Mouse (Mus musculus) lung, postnatal 0 days (tissue): ENCODE results near the gene Snx9. TPM values are rescaled to one million over a fixed set of nuclear protein-coding genes. Genes with fewer than 3 reads are reported as not detected.
A peak's percentile ranks its signal among the peaks of the same experiment; 100 is the strongest.

ENCODE experiments used
- ATAC-seq: fragments of 200-750 bp; cut with Nextera tagmentation; 2 replicates; pipeline ENCODE4 v1.8.0; 2017; ENCODE audit warnings: moderate library complexity
- DNase-seq: peaks from one replicate; pipeline ENCODE4 v3.0.0-alpha.2; 2016; ENCODE audit warnings: low spot score
- H3K27ac ChIP-seq: fragments of 300-500 bp; sonication (generic); 2 replicates; pipeline ENCODE4 v1.5.1; 2014; ENCODE audit warnings: antibody characterized with exemption, mild to moderate bottlenecking, low read length, mixed read lengths
- H3K27me3 ChIP-seq: fragments of 300-500 bp; sonication (generic); replicated peaks from 2 replicates; pipeline ENCODE4 v1.6.1; 2014; ENCODE audit warnings: low read length, mixed read lengths; ENCODE audit not compliant: insufficient read depth
- H3K36me3 ChIP-seq: fragments of 300-500 bp; sonication (generic); 2 replicates; pipeline ENCODE4 v1.6.1; 2014; ENCODE audit warnings: low read length, mixed read lengths; ENCODE audit not compliant: insufficient read depth
- H3K4me1 ChIP-seq: fragments of 300-500 bp; sonication (generic); 2 replicates; pipeline ENCODE4 v1.6.1; 2014; ENCODE audit warnings: antibody characterized with exemption, low read depth, low read length, mixed read lengths; ENCODE audit not compliant: insufficient read depth
- H3K4me2 ChIP-seq: fragments of 300-500 bp; sonication (generic); replicated peaks from 2 replicates; pipeline ENCODE4 v1.6.1; 2014; ENCODE audit warnings: low read depth, mild to moderate bottlenecking, low read length, moderate library complexity, mixed read lengths
- H3K4me3 ChIP-seq: fragments of 300-500 bp; sonication (generic); 2 replicates; pipeline ENCODE4 v1.5.1; 2014; ENCODE audit warnings: low read depth, low read length
- H3K9ac ChIP-seq: fragments of 300-500 bp; sonication (generic); replicated peaks from 2 replicates; pipeline ENCODE4 v1.6.1; 2014; ENCODE audit warnings: low read depth, mild to moderate bottlenecking
- H3K9me3 ChIP-seq: fragments of 300-500 bp; sonication (generic); 2 replicates; pipeline ENCODE4 v1.6.1; 2016; ENCODE audit warnings: low read length, mixed read lengths
- CTCF ChIP-seq: IDR thresholded peaks from 2 replicates; pipeline ENCODE4 v1.5.1; 2016; ENCODE audit warnings: antibody characterized with exemption, mild to moderate bottlenecking
- EP300 ChIP-seq: IDR thresholded peaks from 2 replicates; pipeline ENCODE4 v1.6.1; 2016; ENCODE audit warnings: antibody characterized with exemption, mild to moderate bottlenecking, control low read depth
- WGBS: fragments of 180-500 bp; shearing (Covaris S2); extraction: QIAGEN DNeasy Blood & Tissue Kit; methylation state at CpG from one replicate; pipeline ENCODE4 v1.1.7; 2014; 5-methylcytosine and 5-hydroxymethylcytosine counted together
- polyA plus RNA-seq: library from polyadenylated mRNA; unstranded; fragments of >200 nt; fragmentation: Nextera tagmentation; extraction: Ambion mirVana; gene quantifications from 2 replicates; pipeline ENCODE4 v1.2.1, GENCODE M21; 2015

Snx9 gene
- polyA plus RNA-seq, 1 experiment from 2014 or later: 26.3 TPM

DNA sequence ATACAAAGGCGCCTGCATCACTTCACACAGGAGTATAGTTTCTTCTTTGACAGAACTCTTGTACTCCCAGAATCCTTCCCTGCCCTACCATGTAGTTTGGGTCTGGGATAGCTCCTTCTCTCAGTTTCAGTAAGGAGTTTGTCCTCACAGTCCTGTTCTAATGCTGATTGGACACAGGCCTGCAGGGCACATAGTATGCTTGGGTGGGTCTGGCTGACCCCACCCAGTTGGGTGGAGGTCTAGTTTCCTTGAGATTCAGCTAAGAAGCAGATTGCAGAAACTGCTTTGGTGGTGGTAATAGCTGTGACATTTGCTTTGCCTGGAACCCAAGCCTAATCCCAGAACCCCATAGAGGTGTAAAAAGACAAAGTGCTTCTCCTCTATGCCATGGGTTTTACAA is 33.4 kb downstream of the Snx9 start:
- Histone ChIP-seq H3K9ac (no peak overlapping the region), H3K4me2 (no peak overlapping the region), H3K4me1 (0 out of 2 replicates have a peak, but pooled peaks cover 4% of the 10 kb centered on the region), H3K4me3 (no peak overlapping the region), H3K36me3 (no peaks in the 10 kb centered on the region), H3K27me3 (no peaks in the 10 kb centered on the region), H3K9me3 (no peaks in the 10 kb centered on the region), H3K27ac (no peak overlapping the region)
- TF ChIP-seq EP300 (no peak), CTCF (no peak)
- 90% methylated on average over 1 of the region's 1 CpGs for WGBS
- no peak for ATAC-seq
- DNase-seq: no peak

DNA sequence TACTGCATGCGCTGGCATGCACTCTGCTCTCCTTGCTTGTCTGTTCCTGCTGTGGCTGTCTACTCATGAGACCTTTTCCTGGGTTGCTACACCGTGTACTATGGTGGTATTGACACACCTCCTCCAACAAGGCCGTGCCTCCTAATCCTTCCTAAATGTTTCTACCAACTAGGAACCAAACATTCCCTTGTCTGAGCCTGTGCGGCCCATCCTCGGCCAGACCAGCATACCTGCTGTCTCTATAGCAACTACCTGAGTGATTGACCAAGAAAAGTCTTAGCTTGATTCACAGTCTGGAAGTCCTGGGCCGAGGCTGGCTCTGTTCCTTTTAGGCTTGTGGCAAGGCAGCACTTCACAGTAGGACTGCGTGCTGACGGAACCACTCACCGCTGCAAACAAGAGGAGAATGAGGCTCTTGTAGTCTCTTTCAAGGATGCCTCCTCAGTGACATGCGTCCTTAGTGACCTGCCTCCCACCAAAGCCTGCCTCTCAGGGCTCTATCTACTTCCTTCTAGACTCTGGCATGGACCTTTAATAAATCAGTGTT is 36.6 kb downstream of the Snx9 start:
- Histone ChIP-seq H3K4me2 (no peak overlapping the region), H3K27me3 (no peaks in the 10 kb centered on the region), H3K4me1 (0 out of 2 replicates have a peak, but pooled peaks cover 4% of the 10 kb centered on the region), H3K27ac (no peak overlapping the region), H3K9me3 (no peaks in the 10 kb centered on the region), H3K4me3 (no peak overlapping the region), H3K9ac (no peak overlapping the region), H3K36me3 (no peaks in the 10 kb centered on the region)
- WGBS: 56% methylated on average over 10 of the region's 10 CpGs
- ATAC-seq: peak; percentile 67
- no peak for DNase-seq
- TF ChIP-seq EP300 (no peak), CTCF (no peak)

DNA sequence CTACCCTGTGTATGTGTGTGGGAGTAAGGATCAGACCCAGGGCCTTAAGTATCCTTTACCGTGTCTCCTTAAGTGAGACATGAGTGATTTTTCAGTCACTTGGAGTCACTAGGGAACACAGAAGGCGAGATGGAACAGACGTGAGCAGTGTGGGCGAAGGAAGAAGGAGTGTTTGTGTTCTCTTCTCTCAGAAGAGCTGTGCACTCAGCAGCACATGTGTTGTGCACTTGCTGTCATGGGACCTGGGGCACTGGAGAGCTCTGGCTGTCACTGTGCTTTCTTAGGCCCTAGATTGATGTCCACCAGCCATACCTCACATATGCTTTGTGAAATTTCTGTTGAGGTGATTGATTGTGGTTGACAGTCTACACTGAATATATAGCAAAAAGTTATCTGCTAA is 37.7 kb downstream of the Snx9 start:
- H3K27me3 ChIP-seq: no peaks in the 10 kb centered on the region
- no peaks in the 10 kb centered on the region for H3K9me3 ChIP-seq
- TF ChIP-seq CTCF (no peak), EP300 (no peak)
- 0 out of 2 replicates have a peak, but pooled peaks cover 4% of the 10 kb centered on the region for H3K4me1 ChIP-seq
- no peak overlapping the region for H3K4me2 ChIP-seq
- 60% methylated on average over 4 of the region's 4 CpGs for WGBS
- no peak overlapping the region for H3K9ac ChIP-seq
- H3K27ac ChIP-seq: no peak overlapping the region
- no peak overlapping the region for H3K4me3 ChIP-seq
- no peak for DNase-seq
- no peaks in the 10 kb centered on the region for H3K36me3 ChIP-seq
- ATAC-seq: no peak

DNA sequence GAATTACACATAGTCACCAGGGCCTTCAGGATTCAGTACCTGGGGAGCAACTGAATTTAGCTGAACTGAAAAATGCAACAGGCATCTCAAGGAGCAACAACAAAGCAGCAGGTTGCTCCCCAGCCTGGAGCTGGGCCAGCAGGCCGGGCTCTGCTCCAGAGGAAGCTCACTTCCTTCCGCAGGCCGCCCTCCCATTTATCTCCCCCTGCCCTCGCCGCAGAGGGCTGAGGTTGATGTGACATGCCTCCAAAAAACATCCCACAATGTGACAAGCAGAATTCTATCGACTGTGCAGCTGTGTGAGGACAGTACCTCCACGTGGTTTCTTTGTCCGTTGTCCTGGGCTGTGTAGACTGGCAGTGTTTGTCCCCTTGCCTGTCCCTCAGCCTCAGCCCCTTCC is 44.3 kb downstream of the Snx9 start:
- no peak overlapping the region for H3K9ac ChIP-seq
- H3K36me3 ChIP-seq: no peaks in the 10 kb centered on the region
- H3K4me2 ChIP-seq: no peak overlapping the region
- H3K27ac ChIP-seq: peak overlapping the region; percentile 51; the same call in 1 of the 2 replicates
- H3K4me1 ChIP-seq: no peaks in the 10 kb centered on the region; the same call in 1 of the 2 replicates
- no peak overlapping the region for H3K4me3 ChIP-seq
- peak; percentile 39 for TF ChIP-seq CTCF
- TF ChIP-seq EP300: peak; percentile 55; the same call in 1 of the 2 replicates
- no peaks in the 10 kb centered on the region for H3K9me3 ChIP-seq
- WGBS: 21% methylated on average over 8 of the region's 8 CpGs
- H3K27me3 ChIP-seq: no peaks in the 10 kb centered on the region
- DNase-seq: peak; percentile 62
- peak; percentile 87 for ATAC-seq

DNA sequence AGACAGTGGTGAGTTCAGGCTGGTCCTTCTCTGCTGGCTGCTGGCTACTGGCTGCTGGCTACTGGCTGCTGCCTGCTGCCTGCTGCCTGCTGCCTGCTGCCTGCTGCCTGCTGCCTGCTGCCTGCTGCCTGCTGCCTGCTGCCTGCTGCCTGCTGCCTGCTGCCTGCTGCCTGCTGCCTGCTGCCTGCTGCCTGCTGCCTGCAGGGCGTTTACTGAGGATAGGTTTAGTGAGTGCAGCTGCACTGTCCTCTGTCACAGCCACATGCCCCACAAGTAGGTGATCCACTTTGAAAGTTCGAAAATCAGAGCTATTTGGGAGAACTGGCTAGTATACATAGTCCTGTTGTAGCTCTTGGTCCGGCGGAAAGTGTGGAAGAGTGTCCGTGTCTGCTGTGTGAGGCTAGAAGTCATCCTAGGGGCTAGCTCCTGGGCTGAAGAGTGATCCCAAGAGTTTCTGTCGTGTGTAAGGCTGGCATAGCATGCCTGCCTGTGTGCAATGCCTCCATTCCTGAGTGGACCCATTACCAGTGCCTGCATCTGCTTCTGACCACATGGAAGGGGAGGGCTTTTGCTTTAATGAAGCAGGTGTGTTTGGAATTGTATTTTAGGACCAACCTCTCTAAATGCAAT is 45.2 kb downstream of the Snx9 start:
- Histone ChIP-seq H3K27me3 (no peaks in the 10 kb centered on the region), H3K9me3 (no peaks in the 10 kb centered on the region), H3K4me2 (no peak overlapping the region), H3K4me3 (no peak overlapping the region), H3K36me3 (no peaks in the 10 kb centered on the region), H3K27ac (no peak overlapping the region), H3K9ac (no peak overlapping the region), H3K4me1 (no peaks in the 10 kb centered on the region; the same call in 1 of the 2 replicates)
- TF ChIP-seq EP300 (no peak), CTCF (no peak)
- 72% methylated on average over 6 of the region's 6 CpGs for WGBS
- no peak for DNase-seq
- no peak for ATAC-seq

DNA sequence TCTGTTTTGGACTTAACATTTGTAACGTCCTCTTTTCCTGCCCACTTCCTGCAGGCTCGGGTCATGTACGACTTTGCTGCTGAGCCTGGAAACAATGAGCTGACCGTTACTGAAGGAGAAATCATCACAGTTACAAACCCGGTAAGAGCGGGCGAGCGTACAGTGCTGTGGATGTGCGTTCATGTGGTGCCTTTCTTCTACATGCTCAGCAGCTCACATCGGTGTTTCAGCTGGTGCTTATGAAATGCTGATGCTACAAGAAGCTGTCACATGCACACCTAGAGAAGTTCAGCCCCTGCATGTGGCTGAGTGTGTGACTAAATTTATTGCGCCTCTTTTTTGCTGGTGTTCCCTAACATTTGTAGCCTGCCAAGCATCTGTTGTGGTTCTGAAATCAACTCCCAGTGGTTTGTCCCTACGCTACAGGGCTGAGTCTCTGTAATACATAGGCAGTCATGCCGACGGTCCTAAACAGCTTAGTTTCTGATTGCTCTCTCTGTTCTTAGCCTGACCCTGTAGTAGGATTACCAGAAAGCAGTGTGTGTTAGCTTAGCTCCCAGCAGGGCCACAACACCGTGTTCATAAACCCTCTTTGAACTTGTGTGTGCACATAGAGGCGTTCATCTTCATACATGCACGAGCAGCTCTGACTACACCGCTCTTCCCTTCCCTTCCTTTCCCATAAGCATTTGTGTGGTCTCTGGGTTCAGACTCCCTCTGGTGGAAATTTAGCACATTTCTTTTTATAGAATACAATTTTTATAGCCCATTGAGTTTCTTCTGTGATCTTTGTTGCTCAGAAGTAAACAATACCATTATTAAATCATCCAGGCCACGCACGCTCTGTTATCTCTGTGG is 46.0 kb downstream of the Snx9 start:
- H3K4me3 ChIP-seq: no peak overlapping the region
- no peaks in the 10 kb centered on the region for H3K27me3 ChIP-seq
- H3K27ac ChIP-seq: no peak overlapping the region
- peak; percentile 88 for DNase-seq
- no peak overlapping the region for H3K9ac ChIP-seq
- TF ChIP-seq EP300 (no peak), CTCF (peak; percentile 80)
- ATAC-seq: peak; percentile 56; the same call in 1 of the 2 replicates
- no peaks in the 10 kb centered on the region; the same call in 1 of the 2 replicates for H3K4me1 ChIP-seq
- H3K36me3 ChIP-seq: no peaks in the 10 kb centered on the region
- WGBS: 55% methylated on average over 20 of the region's 20 CpGs
- no peaks in the 10 kb centered on the region for H3K9me3 ChIP-seq
- H3K4me2 ChIP-seq: no peak overlapping the region; the same call in 1 of the 2 replicates
